Mouse (Mus musculus) olfactory bulb, adult 2 months (tissue): ENCODE data around the gene Sorbs1.

Source experiments
- CTCF ChIP-seq: fragments of 200-500 bp; IDR thresholded peaks from 2 replicates; pipeline ENCODE4 v1.5.1; 2012; ENCODE audit warnings: low read depth, mild to moderate bottlenecking, low read length, moderate library complexity; ENCODE audit not compliant: insufficient read depth
- POLR2A ChIP-seq: fragments of 200-500 bp; IDR thresholded peaks from 2 replicates; pipeline ENCODE4 v1.6.1; 2012; ENCODE audit warnings: mild to moderate bottlenecking, low read depth, low read length, moderate library complexity; ENCODE audit not compliant: insufficient read depth

- TF ChIP-seq CTCF (no peak), POLR2A (no peak)
These were observed 266.8 kb downstream of the Sorbs1 start for GRCm38 (mm10) chr19:40246646-40247267.
